Mouse (Mus musculus): ENCODE results near the gene Tmem116. TPM values are rescaled to one million over a fixed set of nuclear protein-coding genes. Genes with fewer than 3 reads are reported as not detected.

The Tmem116 gene
- total RNA-seq, 2 experiments from 2014 or later, result 5.5 to 5.6 TPM

- no peak for DNase-seq
These were observed 89.5 kb downstream of the Tmem116 start for GRCm38 (mm10) chr5:121541235-121541634.

GRCm38 (mm10) chr5:121543370-121543769 is 91.7 kb downstream of the Tmem116 start:
- no peak for DNase-seq

DNA sequence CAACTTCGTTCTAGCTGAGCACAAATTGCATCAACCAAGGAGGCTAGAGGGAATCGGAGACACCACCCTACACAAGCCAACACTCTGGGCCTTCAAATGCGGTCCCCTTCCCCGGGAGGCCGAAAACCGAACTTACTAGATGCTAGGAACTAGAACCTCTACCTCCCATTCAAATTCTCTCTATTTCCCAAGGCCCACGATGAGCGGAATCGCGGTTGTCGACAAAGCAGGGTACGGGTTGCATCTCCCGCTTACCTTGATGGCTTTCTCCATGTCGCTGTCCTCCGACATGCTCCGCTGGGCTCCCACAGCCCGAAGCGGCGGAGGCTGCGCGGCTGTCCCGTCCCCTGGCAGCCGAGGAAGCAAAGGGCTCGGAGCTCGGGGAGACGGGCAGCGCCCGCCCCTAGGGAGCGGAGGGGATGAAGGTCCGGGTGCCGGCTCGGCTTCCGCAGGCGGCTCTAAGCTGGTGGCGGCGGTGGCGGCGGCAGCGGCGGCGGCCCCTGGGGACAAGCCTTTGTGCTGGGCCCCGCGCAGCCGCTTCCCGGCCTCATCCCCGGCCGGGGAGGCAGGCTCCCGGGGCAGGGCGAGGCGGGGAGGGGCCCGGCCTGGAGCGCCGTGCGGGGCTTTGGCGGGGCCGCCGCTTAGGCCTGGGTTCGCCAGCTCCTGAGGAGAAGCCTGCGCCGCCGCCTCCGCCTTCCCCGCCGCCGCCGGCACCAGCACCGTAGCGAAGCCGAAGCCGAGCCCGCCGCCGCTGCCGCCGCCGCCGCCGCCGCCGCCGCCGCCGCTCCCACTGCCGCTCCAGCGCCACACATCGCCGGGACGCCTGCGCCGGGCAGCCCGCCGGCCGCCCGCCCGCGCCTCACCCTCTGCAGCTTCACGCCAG is 93.5 kb downstream of the Tmem116 start, which contains the start of the genes Adam1a and Gm42878:
Adam1a (minus strand) TSS at position 573 of the 883 bp plus-strand sequence.
Gm42878 (minus strand) TSS at position 573 of the 883 bp plus-strand sequence.
- peak; percentile 53 for DNase-seq

- DNase-seq, result peak; percentile 98
These were observed 94.3 kb downstream of the Tmem116 start, which contains the start of gene Mapkapk5 for GRCm38 (mm10) chr5:121545793-121546529. Gene Mapkapk5 (minus strand): TSS chr5:121545905.

DNA sequence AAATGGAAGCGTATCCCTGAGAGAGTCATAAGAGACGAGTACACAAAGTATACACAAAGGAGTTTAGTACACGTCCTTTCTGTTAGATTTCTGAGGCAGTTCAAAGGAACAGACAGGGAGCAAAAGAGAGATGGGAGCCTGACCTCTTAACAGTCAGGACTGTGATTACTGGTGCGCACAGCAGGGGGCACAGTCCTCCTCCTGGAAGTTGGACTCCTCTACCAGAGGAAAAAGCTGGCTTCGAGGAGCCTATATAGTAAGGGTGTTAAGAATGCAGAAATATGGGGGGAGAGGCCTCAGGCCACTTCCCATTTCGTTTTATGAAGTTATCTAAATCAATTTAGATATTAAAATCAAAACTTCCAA is 94.8 kb downstream of the Tmem116 start:
- peak; percentile 73 for DNase-seq

DNA sequence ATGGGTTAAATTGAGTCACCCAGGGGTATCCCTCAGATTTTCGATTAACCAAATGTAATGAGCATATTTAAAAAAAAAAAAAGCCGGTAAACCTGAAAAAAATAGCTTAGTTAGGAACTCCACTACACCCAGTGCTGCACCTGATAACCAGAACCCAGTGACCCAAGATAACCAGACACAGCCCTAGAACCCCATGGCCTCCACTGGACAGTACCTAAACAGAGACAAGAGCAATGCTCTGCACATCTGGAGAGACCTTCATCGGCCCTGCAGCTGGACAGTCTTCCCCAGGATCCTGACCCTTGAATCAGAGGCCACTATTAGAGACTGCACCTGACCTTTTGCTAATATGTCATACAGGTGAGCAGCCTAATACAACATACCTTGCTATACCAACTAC is 95.4 kb downstream of the Tmem116 start:
- DNase-seq, result no peak

GRCm38 (mm10) chr5:121549196-121549595 is 97.5 kb downstream of the Tmem116 start:
- no peak for DNase-seq

GRCm38 (mm10) chr5:121562436-121562835 is 110.7 kb downstream of the Tmem116 start:
- DNase-seq, result no peak

DNA sequence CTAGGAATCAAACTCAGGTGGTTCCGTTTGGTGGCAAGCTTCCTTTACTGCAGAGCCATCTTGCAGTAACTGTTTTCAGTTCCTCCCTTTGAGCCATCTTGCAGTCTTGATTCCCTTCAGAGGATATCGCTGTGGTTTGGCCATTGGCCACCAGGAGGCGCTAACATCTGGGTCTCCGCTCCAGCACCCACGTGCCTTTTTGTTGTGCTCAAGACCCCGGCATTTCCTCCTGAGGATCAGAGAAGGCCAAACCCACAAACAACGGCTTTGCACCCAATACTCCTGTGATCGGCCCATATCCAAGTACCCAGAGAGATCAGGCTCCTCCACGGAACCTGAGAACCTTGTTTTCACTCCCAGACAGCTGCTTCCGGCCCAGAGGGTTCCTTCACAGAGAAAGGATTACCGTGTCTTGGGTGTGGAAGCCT is 112.8 kb downstream of the Tmem116 start:
- DNase-seq, result peak; percentile 92

DNA sequence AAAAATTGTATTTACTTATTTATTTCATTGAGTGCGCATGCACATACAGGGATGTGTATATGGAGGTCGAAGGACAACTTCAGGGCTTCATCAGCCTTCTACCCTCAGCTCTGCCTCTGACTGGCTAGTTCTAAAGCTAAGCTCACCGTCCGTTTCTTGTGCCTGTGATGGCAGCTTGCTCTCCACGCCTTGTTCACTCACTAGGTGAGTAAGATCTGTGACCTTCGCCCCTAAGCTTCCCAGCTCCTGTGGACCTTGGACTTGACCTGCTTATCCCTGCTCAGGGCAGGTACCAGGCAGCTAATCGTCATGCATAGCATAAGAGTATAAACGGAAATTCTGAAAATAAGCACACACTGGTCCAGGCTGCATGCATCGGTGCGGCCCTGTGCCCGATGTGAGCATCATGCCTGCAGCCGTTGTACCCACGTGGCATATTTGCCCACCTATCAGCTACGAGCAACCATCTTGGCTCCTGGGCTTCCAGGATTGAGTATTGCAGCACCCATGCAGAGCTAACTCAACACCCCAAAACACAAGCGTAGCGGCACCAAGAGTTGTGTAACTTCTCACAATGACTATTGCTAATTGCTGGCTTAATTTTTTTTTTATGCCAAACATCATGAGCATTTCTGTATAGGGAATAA is 114.5 kb downstream of the Tmem116 start:
- no peak for DNase-seq

DNA sequence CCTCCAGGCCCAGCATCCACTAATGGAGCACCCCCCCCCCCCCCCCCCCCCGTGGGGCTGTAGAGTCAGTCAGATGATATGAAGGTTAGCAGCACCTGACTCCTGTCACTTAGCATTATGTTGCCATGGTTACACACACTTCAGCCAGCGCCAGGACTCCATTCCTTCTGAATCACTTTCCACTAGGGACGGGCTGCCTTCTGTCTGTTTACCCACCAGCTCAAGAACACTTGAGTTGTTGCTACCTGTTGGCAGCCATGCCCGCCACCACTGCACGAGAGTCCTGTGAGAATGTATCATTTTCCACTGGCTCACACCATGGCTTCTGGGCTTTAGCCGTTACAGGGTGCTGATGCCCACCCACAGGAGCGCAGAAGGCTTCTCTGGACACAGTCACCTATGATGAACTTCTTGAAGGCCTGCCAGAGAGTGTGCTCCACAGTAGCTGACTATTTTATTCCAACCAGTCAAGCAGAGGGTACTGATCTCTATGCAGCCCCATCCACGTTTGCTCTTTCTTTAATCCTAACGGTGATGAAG is 118.3 kb downstream of the Tmem116 start:
- no peak for DNase-seq

- no peak for DNase-seq
These were observed 119.1 kb downstream of the Tmem116 start for GRCm38 (mm10) chr5:121570787-121571186.

Other genes with a start within 250 kb of the Tmem116 start
- 100 to 1,000 TPM; 820 to 822 TPM for gene Rpl6, start 247.4 kb upstream of the Tmem116 start, total RNA-seq (2021)
- 10 to 100 TPM; 22.7 to 25.8 TPM for gene Hectd4, start 231.7 kb upstream of the Tmem116 start, total RNA-seq (2021)
- 10 to 100 TPM; 55.0 to 66.2 TPM for gene Trafd1, start 66.3 kb upstream of the Tmem116 start, total RNA-seq (2021)
- gene Naa25, start 54.0 kb upstream of the Tmem116 start, total RNA-seq (2021), result 10 to 100 TPM; 21.6 TPM
- gene Erp29, start 613 bp downstream of the Tmem116 start, total RNA-seq (2021), result 100 to 1,000 TPM; 110 TPM
- gene Adam1b, start 51.5 kb downstream of the Tmem116 start, total RNA-seq (2021), result not detected
- 1 to 10 TPM; 3.1 to 3.8 TPM for gene Adam1a, start 93.6 kb downstream of the Tmem116 start, total RNA-seq (2021)
- not detected for gene Gm42878, start 93.6 kb downstream of the Tmem116 start, total RNA-seq (2021)
- 10 to 100 TPM; 55.7 to 61.0 TPM for gene Mapkapk5, start 94.0 kb downstream of the Tmem116 start, total RNA-seq (2021)
- 100 to 1,000 TPM in 1 of 2 experiments, 10 to 100 TPM in 1; 95.1 to 103 TPM for gene Aldh2, start 141.9 kb downstream of the Tmem116 start, total RNA-seq (2021)
- gene Acad12, start 167.0 kb downstream of the Tmem116 start, total RNA-seq (2021), result 10 to 100 TPM; 21.0 to 21.2 TPM
- gene Acad10, start 208.6 kb downstream of the Tmem116 start, total RNA-seq (2021), result 1 to 10 TPM; 7.1 to 7.8 TPM
- gene Brap, start 208.7 kb downstream of the Tmem116 start, total RNA-seq (2021), result 10 to 100 TPM; 26.8 to 32.0 TPM